Mouse (Mus musculus): ENCODE data around the gene Adam1a. TPM values are rescaled to one million over a fixed set of nuclear protein-coding genes. Genes with fewer than 3 reads are reported as not detected.

Gene Adam1a
- polyA plus RNA-seq, 1 experiment from 2014 or later, result 3.4 TPM

DNA sequence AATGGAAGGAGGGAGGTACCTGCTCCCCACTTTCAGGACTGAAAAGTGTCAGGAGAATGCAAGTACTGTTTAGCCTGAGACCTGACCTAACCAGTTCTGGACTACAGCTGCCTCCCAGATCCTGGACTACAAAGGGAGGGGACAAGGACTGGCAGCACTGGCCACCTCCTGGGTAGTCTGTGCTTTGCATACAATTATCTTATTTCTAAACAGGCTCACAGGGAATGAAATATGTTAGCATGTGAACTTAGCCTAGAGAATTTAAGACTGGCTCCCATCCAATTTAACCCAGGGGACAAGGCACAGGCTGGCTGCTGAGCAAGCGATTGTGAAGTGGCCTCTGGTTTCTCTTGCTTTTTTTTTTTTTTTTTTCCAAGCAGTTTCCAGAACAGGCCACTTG, 25.5 kb upstream of the Adam1a start:
- DNase-seq (ENCODE audit: low spot score), result no peak
- no peaks in the 10 kb centered on the region for H3K9me3 ChIP-seq (ENCODE audit: control insufficient read depth, low read length)
- no peaks in the 10 kb centered on the region for H3K4me1 ChIP-seq (replicated peaks; ENCODE audit: control insufficient read depth, insufficient read depth, low read length)
- H3K9ac ChIP-seq (ENCODE audit: low read length), result no peak overlapping the region
- no peak overlapping the region for H3K4me3 ChIP-seq (ENCODE audit: low read depth, low read length)
- no peaks in the 10 kb centered on the region for H3K27me3 ChIP-seq (ENCODE audit: control insufficient read depth, insufficient read depth, low read length)
- WGBS, result 83% methylated on average over 1 of the region's 1 CpGs
- H3K27ac ChIP-seq (ENCODE audit: low read depth, low read length), result no peak overlapping the region
- ATAC-seq (replicated peaks; ENCODE audit: low FRiP score), result no peak
- H3K4me2 ChIP-seq (ENCODE audit: low read depth, low read length, severe bottlenecking), result no peak overlapping the region
- H3K36me3 ChIP-seq (ENCODE audit: control insufficient read depth, insufficient read depth, low read length), result no peaks in the 10 kb centered on the region; the same call in 1 of the 2 replicates

GRCm38 (mm10) chr5:121569881-121570420, 24.7 kb upstream of the Adam1a start:
- H3K4me3 ChIP-seq (ENCODE audit: low read depth, low read length), result no peak overlapping the region
- ATAC-seq (replicated peaks; ENCODE audit: low FRiP score) (no peak), DNase-seq (ENCODE audit: low spot score) (no peak)
- H3K4me1 ChIP-seq (replicated peaks; ENCODE audit: control insufficient read depth, insufficient read depth, low read length), result no peaks in the 10 kb centered on the region
- H3K4me2 ChIP-seq (ENCODE audit: low read depth, low read length, severe bottlenecking), result no peak overlapping the region
- no peaks in the 10 kb centered on the region for H3K27me3 ChIP-seq (ENCODE audit: control insufficient read depth, insufficient read depth, low read length)
- 84% methylated on average over 8 of the region's 9 CpGs for WGBS
- no peaks in the 10 kb centered on the region; the same call in 1 of the 2 replicates for H3K36me3 ChIP-seq (ENCODE audit: control insufficient read depth, insufficient read depth, low read length)
- H3K27ac ChIP-seq (ENCODE audit: low read depth, low read length), result no peak overlapping the region
- H3K9me3 ChIP-seq (ENCODE audit: control insufficient read depth, low read length), result no peaks in the 10 kb centered on the region
- H3K9ac ChIP-seq (ENCODE audit: low read length), result no peak overlapping the region

DNA sequence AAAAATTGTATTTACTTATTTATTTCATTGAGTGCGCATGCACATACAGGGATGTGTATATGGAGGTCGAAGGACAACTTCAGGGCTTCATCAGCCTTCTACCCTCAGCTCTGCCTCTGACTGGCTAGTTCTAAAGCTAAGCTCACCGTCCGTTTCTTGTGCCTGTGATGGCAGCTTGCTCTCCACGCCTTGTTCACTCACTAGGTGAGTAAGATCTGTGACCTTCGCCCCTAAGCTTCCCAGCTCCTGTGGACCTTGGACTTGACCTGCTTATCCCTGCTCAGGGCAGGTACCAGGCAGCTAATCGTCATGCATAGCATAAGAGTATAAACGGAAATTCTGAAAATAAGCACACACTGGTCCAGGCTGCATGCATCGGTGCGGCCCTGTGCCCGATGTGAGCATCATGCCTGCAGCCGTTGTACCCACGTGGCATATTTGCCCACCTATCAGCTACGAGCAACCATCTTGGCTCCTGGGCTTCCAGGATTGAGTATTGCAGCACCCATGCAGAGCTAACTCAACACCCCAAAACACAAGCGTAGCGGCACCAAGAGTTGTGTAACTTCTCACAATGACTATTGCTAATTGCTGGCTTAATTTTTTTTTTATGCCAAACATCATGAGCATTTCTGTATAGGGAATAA, 20.9 kb upstream of the Adam1a start:
- Histone ChIP-seq H3K9ac (ENCODE audit: low read length) (no peak overlapping the region), H3K27me3 (ENCODE audit: control insufficient read depth, insufficient read depth, low read length) (no peaks in the 10 kb centered on the region), H3K27ac (ENCODE audit: low read depth, low read length) (no peak overlapping the region), H3K36me3 (ENCODE audit: control insufficient read depth, insufficient read depth, low read length) (no peaks in the 10 kb centered on the region; the same call in 1 of the 2 replicates), H3K4me3 (ENCODE audit: low read depth, low read length) (no peak overlapping the region), H3K9me3 (ENCODE audit: control insufficient read depth, low read length) (no peaks in the 10 kb centered on the region), H3K4me1 (replicated peaks; ENCODE audit: control insufficient read depth, insufficient read depth, low read length) (peaks cover 3% of the 10 kb centered on the region; the same call in 1 of the 2 replicates), H3K4me2 (ENCODE audit: low read depth, low read length, severe bottlenecking) (no peak overlapping the region)
- DNase-seq (ENCODE audit: low spot score) (no peak), ATAC-seq (replicated peaks; ENCODE audit: low FRiP score) (no peak)
- 91% methylated on average over 16 of the region's 16 CpGs for WGBS

DNA sequence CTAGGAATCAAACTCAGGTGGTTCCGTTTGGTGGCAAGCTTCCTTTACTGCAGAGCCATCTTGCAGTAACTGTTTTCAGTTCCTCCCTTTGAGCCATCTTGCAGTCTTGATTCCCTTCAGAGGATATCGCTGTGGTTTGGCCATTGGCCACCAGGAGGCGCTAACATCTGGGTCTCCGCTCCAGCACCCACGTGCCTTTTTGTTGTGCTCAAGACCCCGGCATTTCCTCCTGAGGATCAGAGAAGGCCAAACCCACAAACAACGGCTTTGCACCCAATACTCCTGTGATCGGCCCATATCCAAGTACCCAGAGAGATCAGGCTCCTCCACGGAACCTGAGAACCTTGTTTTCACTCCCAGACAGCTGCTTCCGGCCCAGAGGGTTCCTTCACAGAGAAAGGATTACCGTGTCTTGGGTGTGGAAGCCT, 19.2 kb upstream of the Adam1a start:
- WGBS, result 12% methylated on average over 11 of the region's 11 CpGs
- ATAC-seq (replicated peaks; ENCODE audit: low FRiP score), result no peak
- Histone ChIP-seq H3K36me3 (ENCODE audit: control insufficient read depth, insufficient read depth, low read length) (no peaks in the 10 kb centered on the region), H3K4me2 (ENCODE audit: low read depth, low read length, severe bottlenecking) (peak overlapping the region; percentile 15; the same call in 1 of the 2 replicates), H3K27me3 (ENCODE audit: control insufficient read depth, insufficient read depth, low read length) (no peaks in the 10 kb centered on the region), H3K9me3 (ENCODE audit: control insufficient read depth, low read length) (no peaks in the 10 kb centered on the region), H3K27ac (ENCODE audit: low read depth, low read length) (no peak overlapping the region), H3K9ac (ENCODE audit: low read length) (peak overlapping the region; percentile 33; the same call in 1 of the 2 replicates), H3K4me3 (ENCODE audit: low read depth, low read length) (no peak overlapping the region), H3K4me1 (replicated peaks; ENCODE audit: control insufficient read depth, insufficient read depth, low read length) (peaks cover 3% of the 10 kb centered on the region; the same call in 1 of the 2 replicates)
- DNase-seq (ENCODE audit: low spot score), result peak; percentile 95

DNA sequence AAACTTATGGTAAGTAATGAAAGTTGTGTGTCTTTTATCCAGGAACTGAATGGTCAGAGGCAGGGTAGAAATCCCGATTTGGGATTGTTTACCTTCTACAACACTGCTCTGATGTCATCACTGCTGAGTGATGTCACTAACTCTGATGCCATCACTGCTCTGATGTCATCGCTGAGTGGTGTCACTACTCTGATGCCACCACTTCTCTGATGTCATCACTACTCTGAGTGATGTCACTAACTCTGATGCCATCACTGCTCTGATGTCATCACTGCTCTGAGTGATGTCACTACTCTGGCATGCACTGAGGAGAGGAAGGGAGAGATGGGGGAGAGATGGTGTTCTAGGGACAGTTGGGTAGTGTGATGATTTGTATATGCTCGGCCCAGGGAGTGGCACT, 17.2 kb upstream of the Adam1a start:
- Histone ChIP-seq H3K4me1 (replicated peaks; ENCODE audit: control insufficient read depth, insufficient read depth, low read length) (peaks cover 3% of the 10 kb centered on the region; the same call in 1 of the 2 replicates), H3K36me3 (ENCODE audit: control insufficient read depth, insufficient read depth, low read length) (no peaks in the 10 kb centered on the region), H3K27me3 (ENCODE audit: control insufficient read depth, insufficient read depth, low read length) (no peaks in the 10 kb centered on the region), H3K27ac (ENCODE audit: low read depth, low read length) (no peak overlapping the region), H3K9ac (ENCODE audit: low read length) (no peak overlapping the region), H3K4me2 (ENCODE audit: low read depth, low read length, severe bottlenecking) (no peak overlapping the region), H3K9me3 (ENCODE audit: control insufficient read depth, low read length) (no peaks in the 10 kb centered on the region), H3K4me3 (ENCODE audit: low read depth, low read length) (no peak overlapping the region)
- ATAC-seq (replicated peaks; ENCODE audit: low FRiP score) (no peak), DNase-seq (ENCODE audit: low spot score) (no peak)
- 90% methylated on average over 3 of the region's 3 CpGs for WGBS

DNA sequence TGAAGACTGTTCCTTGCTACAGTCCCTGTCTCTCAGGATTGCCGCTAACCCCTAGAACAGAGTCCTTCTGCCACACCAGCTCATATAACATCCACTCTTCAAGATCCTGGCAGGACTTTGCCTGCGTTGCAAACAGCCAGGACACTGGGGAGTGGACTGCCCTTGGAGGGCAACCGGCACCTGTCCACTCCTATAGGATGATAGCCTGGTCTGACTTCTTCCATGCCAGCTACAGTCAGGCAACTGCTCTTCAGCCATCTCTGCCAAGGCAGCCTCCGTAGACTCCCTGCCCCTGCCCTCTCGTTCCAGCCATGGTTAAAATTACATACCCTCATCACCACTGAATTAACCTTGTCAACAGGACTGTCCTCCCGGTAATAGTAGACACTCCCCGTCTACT, 3.9 kb upstream of the Adam1a start:
- Histone ChIP-seq H3K36me3 (ENCODE audit: control insufficient read depth, insufficient read depth, low read length) (no peaks in the 10 kb centered on the region), H3K4me1 (replicated peaks; ENCODE audit: control insufficient read depth, insufficient read depth, low read length) (peaks cover 5% of the 10 kb centered on the region; the same call in 1 of the 2 replicates), H3K4me3 (ENCODE audit: low read depth, low read length) (no peak overlapping the region), H3K4me2 (ENCODE audit: low read depth, low read length, severe bottlenecking) (no peak overlapping the region), H3K27ac (ENCODE audit: low read depth, low read length) (no peak overlapping the region), H3K9ac (ENCODE audit: low read length) (no peak overlapping the region), H3K27me3 (ENCODE audit: control insufficient read depth, insufficient read depth, low read length) (no peaks in the 10 kb centered on the region), H3K9me3 (ENCODE audit: control insufficient read depth, low read length) (no peaks in the 10 kb centered on the region)
- WGBS, result 87% methylated on average over 7 of the region's 7 CpGs
- DNase-seq (ENCODE audit: low spot score) (no peak), ATAC-seq (replicated peaks; ENCODE audit: low FRiP score) (no peak)

GRCm38 (mm10) chr5:121547084-121547483, 1.8 kb upstream of the Adam1a start:
- Histone ChIP-seq H3K4me1 (replicated peaks; ENCODE audit: control insufficient read depth, insufficient read depth, low read length) (peaks cover 8% of the 10 kb centered on the region; the same call in 1 of the 2 replicates), H3K36me3 (ENCODE audit: control insufficient read depth, insufficient read depth, low read length) (no peaks in the 10 kb centered on the region), H3K27ac (ENCODE audit: low read depth, low read length) (no peak overlapping the region), H3K27me3 (ENCODE audit: control insufficient read depth, insufficient read depth, low read length) (no peaks in the 10 kb centered on the region), H3K4me2 (ENCODE audit: low read depth, low read length, severe bottlenecking) (no peak overlapping the region), H3K9me3 (ENCODE audit: control insufficient read depth, low read length) (no peaks in the 10 kb centered on the region), H3K9ac (ENCODE audit: low read length) (no peak overlapping the region), H3K4me3 (ENCODE audit: low read depth, low read length) (no peak overlapping the region)
- DNase-seq (ENCODE audit: low spot score) (no peak), ATAC-seq (replicated peaks; ENCODE audit: low FRiP score) (no peak)
- 94% methylated on average over 3 of the region's 3 CpGs for WGBS

GRCm38 (mm10) chr5:121546530-121546895, 1.2 kb upstream of the Adam1a start:
- Histone ChIP-seq H3K4me3 (ENCODE audit: low read depth, low read length) (peak overlapping the region; percentile 100), H3K4me2 (ENCODE audit: low read depth, low read length, severe bottlenecking) (peak overlapping the region; percentile 42), H3K4me1 (replicated peaks; ENCODE audit: control insufficient read depth, insufficient read depth, low read length) (peaks cover 8% of the 10 kb centered on the region; the same call in 1 of the 2 replicates), H3K9me3 (ENCODE audit: control insufficient read depth, low read length) (no peaks in the 10 kb centered on the region), H3K9ac (ENCODE audit: low read length) (peak overlapping the region; percentile 98), H3K27ac (ENCODE audit: low read depth, low read length) (no peak overlapping the region), H3K36me3 (ENCODE audit: control insufficient read depth, insufficient read depth, low read length) (no peaks in the 10 kb centered on the region), H3K27me3 (ENCODE audit: control insufficient read depth, insufficient read depth, low read length) (no peaks in the 10 kb centered on the region)
- WGBS, result 47% methylated on average over 6 of the region's 6 CpGs
- ATAC-seq (replicated peaks; ENCODE audit: low FRiP score), result 0 out of 2 replicates have a peak, but pooled peaks have one; percentile 31
- DNase-seq (ENCODE audit: low spot score), result peak; percentile 64

All from forebrain, embryonic 11.5 days (tissue).